Mouse (Mus musculus): ENCODE data around the gene Sfmbt1. TPM values are rescaled to one million over a fixed set of nuclear protein-coding genes. Genes with fewer than 3 reads are reported as not detected.

Sfmbt1 gene
- total RNA-seq, 2 experiments from 2014 or later: 22.8 to 25.2 TPM

GRCm38 (mm10) chr14:30869391-30869801 is 154.7 kb downstream of the Sfmbt1 start:
- DNase-seq (ENCODE audit: low spot score in 2 of 2): no peak

DNA sequence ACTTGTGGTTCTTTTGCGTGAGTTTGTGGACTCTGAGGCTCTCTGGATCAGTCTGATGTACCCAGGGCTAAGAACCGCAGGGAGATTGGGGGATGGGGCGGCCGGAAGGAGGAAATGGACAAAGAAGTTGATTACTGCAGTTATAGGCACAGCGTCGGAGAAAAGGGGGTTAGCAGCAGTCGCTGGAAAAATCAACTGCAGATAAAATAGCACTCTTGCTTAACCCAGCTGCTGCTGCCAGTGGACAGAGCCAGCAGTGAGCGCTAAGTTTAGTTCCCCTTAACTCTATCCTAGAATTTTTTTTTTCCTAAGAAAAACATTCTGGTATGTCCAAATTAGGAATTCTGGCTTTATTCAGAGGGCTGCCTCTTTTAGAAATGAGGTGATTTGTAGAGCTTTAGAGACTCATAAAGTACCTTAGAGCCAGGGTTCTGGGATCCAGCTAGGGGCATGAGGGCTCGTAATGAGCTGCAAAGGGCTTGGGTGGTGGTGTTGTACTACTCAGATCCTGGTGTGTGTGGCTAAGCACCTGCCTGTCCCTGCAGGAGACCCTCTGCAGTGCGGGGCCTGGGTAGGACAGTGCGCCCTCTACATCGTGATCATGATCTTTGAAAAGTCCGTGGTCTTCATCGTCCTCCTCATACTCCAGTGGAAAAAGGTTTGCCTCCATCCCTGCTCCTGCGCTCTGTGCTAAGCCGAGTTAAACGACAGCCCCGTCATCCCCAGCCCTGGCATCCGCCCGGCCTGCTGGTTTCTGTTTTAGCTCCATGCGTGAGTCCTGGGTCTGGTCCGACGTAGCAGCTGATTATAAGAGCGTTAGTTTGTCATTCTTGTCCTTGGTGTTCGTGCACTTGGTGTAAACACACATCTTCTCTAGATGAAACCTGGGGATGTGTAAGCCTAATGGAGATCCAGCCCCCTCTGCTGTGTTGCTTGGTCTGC is 155.8 kb downstream of the Sfmbt1 start:
- no peak for DNase-seq (ENCODE audit: low spot score in 2 of 2)

Other genes starting within 250 kb of the Sfmbt1 start
- 10 to 100 TPM; 19.0 to 20.1 TPM for gene Dcp1a, start 235.3 kb upstream of the Sfmbt1 start, total RNA-seq (2021)
- gene Cacna1d, start 223.4 kb upstream of the Sfmbt1 start, total RNA-seq (2021): 10 to 100 TPM; 50.9 to 52.4 TPM
- gene Tkt, start 166.5 kb upstream of the Sfmbt1 start, total RNA-seq (2021): 100 to 1,000 TPM; 208 to 226 TPM
- gene Prkcd, start 88.6 kb upstream of the Sfmbt1 start, total RNA-seq (2021): 10 to 100 TPM; 37.2 to 38.6 TPM
- 10 to 100 TPM; 10.2 to 11.2 TPM for gene Rft1, start 60.5 kb upstream of the Sfmbt1 start, total RNA-seq (2021)
- 10 to 100 TPM; 18.2 to 31.3 TPM for gene Tmem110, start 110.7 kb downstream of the Sfmbt1 start, total RNA-seq (2021)
- gene Mustn1, start 164.4 kb downstream of the Sfmbt1 start, total RNA-seq (2021): 1 to 10 TPM; 2.4 to 2.7 TPM
- under 1 TPM in 1 of 2 experiments, not detected in 1; 0.37 TPM for gene Itih4, start 171.6 kb downstream of the Sfmbt1 start, total RNA-seq (2021)
- 1 to 10 TPM; 8.8 to 8.9 TPM for gene Itih3, start 208.9 kb downstream of the Sfmbt1 start, total RNA-seq (2021)
- gene Itih1, start 228.4 kb downstream of the Sfmbt1 start, total RNA-seq (2021): not detected
- 10 to 100 TPM; 14.8 to 15.1 TPM for gene Nek4, start 236.5 kb downstream of the Sfmbt1 start, total RNA-seq (2021)